Mouse (Mus musculus) liver, postnatal 0 days (tissue): Measurements from ENCODE around the gene Tmem63a. TPM values are rescaled to one million over a fixed set of nuclear protein-coding genes. Genes with fewer than 3 reads are reported as not detected.
A peak's percentile ranks its signal among the peaks of the same experiment; 100 is the strongest.
"Not testable (repeated sequence)": the region's sequence is repeated elsewhere in the genome, so short reads cannot be mapped to it uniquely, and the experiment has no call there.

ENCODE experiments used
- ATAC-seq: fragments of 200-750 bp; cut with Nextera tagmentation; 2 replicates; pipeline ENCODE4 v1.8.0; 2017; ENCODE audit warnings: mild to moderate bottlenecking, moderate library complexity
- DNase-seq: peaks from one replicate; pipeline ENCODE4 v3.0.0-alpha.2; 2016
- H3K27ac ChIP-seq: fragments of 300-500 bp; sonication (generic); 2 replicates; pipeline ENCODE4 v1.5.1; 2014; ENCODE audit warnings: antibody characterized with exemption, moderate library complexity, mild to moderate bottlenecking, low read depth
- H3K27me3 ChIP-seq: fragments of 300-500 bp; sonication (generic); 2 replicates; pipeline ENCODE4 v1.6.1; 2014; ENCODE audit warnings: low read length, control low read depth, mixed read lengths; ENCODE audit not compliant: insufficient read depth
- H3K36me3 ChIP-seq: fragments of 300-500 bp; sonication (generic); replicated peaks from 2 replicates; pipeline ENCODE4 v1.6.1; 2014; ENCODE audit warnings: mild to moderate bottlenecking, control low read depth, low read length, moderate library complexity, mixed read lengths; ENCODE audit not compliant: insufficient read depth
- H3K4me1 ChIP-seq: fragments of 300-500 bp; sonication (generic); 2 replicates; pipeline ENCODE4 v1.6.1; 2014; ENCODE audit warnings: antibody characterized with exemption, mild to moderate bottlenecking, control low read depth; ENCODE audit not compliant: insufficient read depth
- H3K4me2 ChIP-seq: fragments of 300-500 bp; sonication (generic); 2 replicates; pipeline ENCODE4 v1.6.1; 2014; ENCODE audit warnings: low read depth, mild to moderate bottlenecking, low read length, moderate library complexity, mixed read lengths
- H3K4me3 ChIP-seq: fragments of 300-500 bp; sonication (generic); 2 replicates; pipeline ENCODE4 v1.5.1; 2014; ENCODE audit warnings: low read depth, low read length
- H3K9ac ChIP-seq: fragments of 300-500 bp; sonication (generic); replicated peaks from 2 replicates; pipeline ENCODE4 v1.6.1; 2014; ENCODE audit warnings: mild to moderate bottlenecking, moderate library complexity
- H3K9me3 ChIP-seq: fragments of 300-500 bp; sonication (generic); 2 replicates; pipeline ENCODE4 v1.6.1; 2016; ENCODE audit warnings: mild to moderate bottlenecking, control low read depth, low read length, mixed read lengths
- CTCF ChIP-seq: sonication (generic); IDR thresholded peaks from 2 replicates; pipeline ENCODE4 v1.5.1; 2016; ENCODE audit warnings: antibody characterized with exemption, low read depth
- EP300 ChIP-seq: IDR thresholded peaks from 2 replicates; pipeline ENCODE4 v1.6.1; 2016; ENCODE audit warnings: antibody characterized with exemption, low read depth, mild to moderate bottlenecking
- WGBS: fragments of 180-500 bp; shearing (Covaris S2); extraction: QIAGEN DNeasy Blood & Tissue Kit; methylation state at CpG from one replicate; pipeline ENCODE4 v1.1.7; 2014; ENCODE audit not compliant: insufficient replicate concordance; 5-methylcytosine and 5-hydroxymethylcytosine counted together
- polyA plus RNA-seq: library from polyadenylated mRNA; unstranded; fragments of >200 nt; fragmentation: Nextera tagmentation; extraction: Ambion mirVana; gene quantifications from 2 replicates; pipeline ENCODE4 v1.2.1, GENCODE M21; 2015

The Tmem63a gene
- polyA plus RNA-seq, 1 experiment from 2014 or later: 7.4 TPM

DNA sequence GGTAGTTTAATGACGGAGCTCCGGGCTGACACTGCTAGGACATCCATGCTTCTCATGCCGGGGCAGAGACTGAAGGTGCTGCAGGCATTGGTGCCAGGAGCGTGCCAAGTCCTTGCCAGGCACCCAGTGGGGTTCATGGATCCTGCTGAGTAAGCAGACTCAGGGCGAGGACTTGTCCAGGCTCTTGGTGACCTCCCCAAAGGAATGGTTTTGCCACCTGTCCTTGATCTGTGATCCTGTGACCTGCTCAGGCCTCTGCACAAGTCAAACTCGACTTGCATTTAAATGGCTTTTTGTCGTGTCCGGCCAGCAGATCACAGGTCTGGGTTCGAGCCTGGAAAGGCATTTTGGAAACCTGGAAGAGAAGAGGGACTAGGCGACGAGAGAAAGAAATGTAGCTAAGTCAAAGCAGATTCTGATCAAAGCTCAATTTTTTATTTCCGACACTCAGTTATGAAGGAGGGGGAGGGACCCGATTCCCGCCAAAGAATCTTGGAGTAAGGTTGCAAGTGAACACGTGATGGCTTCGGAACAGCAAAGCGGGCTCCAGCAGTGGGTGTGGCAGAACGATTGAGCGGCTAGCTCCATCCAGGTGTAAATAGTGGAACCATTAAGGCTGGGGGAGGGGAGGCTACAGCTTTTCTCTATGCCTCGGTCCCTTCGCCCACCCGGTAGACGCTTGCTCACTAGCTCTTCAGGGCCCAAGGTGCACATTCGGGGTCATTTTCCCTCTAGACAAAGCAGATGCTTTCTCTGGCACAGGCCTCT, 37.5 kb downstream of the Tmem63a start:
- DNase-seq (no peak), ATAC-seq (no peak)
- Histone ChIP-seq H3K9ac (no peak overlapping the region), H3K36me3 (peaks cover 6% of the 10 kb centered on the region; the same call in 1 of the 2 replicates), H3K9me3 (no peaks in the 10 kb centered on the region), H3K4me2 (no peak overlapping the region), H3K27me3 (no peaks in the 10 kb centered on the region), H3K27ac (no peak overlapping the region), H3K4me1 (0 out of 2 replicates have a peak, but pooled peaks cover 3% of the 10 kb centered on the region), H3K4me3 (no peak overlapping the region)
- no peak for TF ChIP-seq EP300
- no peak for TF ChIP-seq CTCF
- WGBS: 78% methylated on average over 24 of the region's 24 CpGs

DNA sequence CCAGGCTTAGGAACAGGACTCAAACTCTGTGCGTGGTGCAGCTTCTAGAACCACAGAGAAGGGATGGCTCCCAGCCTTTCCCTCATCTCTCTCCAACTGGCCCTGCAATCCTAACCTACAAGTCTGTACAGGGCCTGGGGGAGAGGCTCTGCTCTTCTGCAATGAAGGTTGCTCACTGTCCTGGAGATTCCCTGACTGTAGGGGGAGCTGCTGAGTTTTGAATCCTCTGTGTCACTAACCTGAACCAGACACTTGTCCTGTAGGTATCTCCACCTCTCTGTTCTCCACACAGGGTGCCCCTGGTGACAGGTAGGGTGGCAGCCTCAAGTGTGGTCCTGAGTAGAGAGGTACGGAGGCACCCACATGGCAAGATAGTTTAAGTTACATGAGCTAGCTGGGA, 38.3 kb downstream of the Tmem63a start:
- peak; percentile 35; the same call in 1 of the 2 replicates for ATAC-seq
- Histone ChIP-seq H3K4me2 (no peak overlapping the region), H3K36me3 (peaks cover 6% of the 10 kb centered on the region; the same call in 1 of the 2 replicates), H3K4me1 (0 out of 2 replicates have a peak, but pooled peaks cover 3% of the 10 kb centered on the region), H3K9me3 (no peaks in the 10 kb centered on the region), H3K9ac (no peak overlapping the region), H3K27ac (0 out of 2 replicates have a peak overlapping the region, but pooled peaks have one; percentile 69), H3K4me3 (no peak overlapping the region), H3K27me3 (no peaks in the 10 kb centered on the region)
- DNase-seq: peak; percentile 59
- WGBS: 70% methylated on average over 2 of the region's 2 CpGs
- TF ChIP-seq CTCF: peak; percentile 66
- no peak for TF ChIP-seq EP300

DNA sequence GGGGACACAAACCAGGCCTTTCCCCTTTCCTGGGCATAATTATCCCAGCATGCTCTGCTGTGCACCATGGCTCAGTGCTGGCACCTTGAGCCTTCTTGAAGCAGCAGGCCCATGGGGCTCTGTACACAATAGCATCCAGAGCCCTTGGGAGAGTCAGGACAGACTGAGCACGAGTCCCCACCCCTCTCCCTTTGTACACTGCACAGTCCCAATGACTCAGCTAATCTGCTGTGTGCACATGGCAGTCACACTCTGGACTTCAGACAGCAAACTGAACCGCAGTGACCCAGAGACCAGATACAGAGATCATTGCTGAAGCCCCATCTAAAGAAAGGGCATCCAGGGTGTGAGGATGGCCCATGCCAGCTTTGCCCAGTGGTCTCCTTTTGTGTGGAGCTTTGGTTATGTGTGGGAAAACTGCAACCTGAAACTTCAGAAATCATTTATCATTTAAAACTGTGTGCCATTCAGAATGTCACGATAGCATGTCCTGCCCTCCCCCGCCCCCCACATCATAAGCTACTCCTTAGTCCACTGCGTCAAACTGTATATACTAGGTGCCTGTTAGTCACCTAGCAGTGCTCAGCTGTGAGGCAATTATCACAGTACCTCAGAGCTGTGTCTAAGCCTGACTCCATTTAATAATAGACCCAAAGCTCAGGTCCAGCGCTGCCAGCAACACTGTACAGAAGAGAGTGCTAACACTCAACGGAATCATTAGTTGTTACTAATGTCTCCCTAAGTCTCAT, 39.3 kb downstream of the Tmem63a start:
- H3K27ac ChIP-seq: peak overlapping the region; percentile 69; the same call in 1 of the 2 replicates
- H3K4me2 ChIP-seq, H3K9me3 ChIP-seq, H3K4me1 ChIP-seq, H3K27me3 ChIP-seq, H3K4me3 ChIP-seq, DNase-seq, H3K36me3 ChIP-seq, H3K9ac ChIP-seq: not testable (repeated sequence)
- ATAC-seq: peak; percentile 96
- WGBS: 57% methylated on average over 7 of the region's 7 CpGs

DNA sequence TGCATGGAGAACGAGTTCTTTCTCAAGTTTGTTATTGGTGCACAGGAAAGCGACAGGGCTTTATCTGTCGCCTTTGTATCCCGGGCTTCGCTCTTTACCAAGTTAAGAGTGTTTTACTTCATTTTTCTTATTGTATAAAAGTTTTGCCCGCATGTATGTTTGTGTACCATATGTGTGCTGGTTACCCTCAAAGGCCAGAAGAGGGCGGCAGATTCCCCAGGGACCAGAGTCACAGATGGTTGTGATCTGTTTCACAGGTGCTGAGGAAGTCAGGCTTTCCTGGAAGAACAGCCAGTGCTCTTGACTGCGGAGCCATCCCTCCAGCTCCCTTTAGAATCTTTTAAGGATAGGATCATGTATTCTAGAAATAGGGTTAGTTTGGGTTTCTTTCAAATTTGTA, 44.6 kb downstream of the Tmem63a start:
- H3K4me3 ChIP-seq: no peak overlapping the region
- no peaks in the 10 kb centered on the region for H3K36me3 ChIP-seq
- ATAC-seq (no peak), DNase-seq (no peak)
- H3K27ac ChIP-seq: no peak overlapping the region
- H3K4me2 ChIP-seq: no peak overlapping the region
- no peaks in the 10 kb centered on the region for H3K27me3 ChIP-seq
- no peaks in the 10 kb centered on the region for H3K9me3 ChIP-seq
- no peaks in the 10 kb centered on the region for H3K4me1 ChIP-seq
- TF ChIP-seq CTCF: peak; percentile 34; the same call in 1 of the 2 replicates
- TF ChIP-seq EP300: no peak
- no peak overlapping the region for H3K9ac ChIP-seq
- 90% methylated on average over 8 of the region's 8 CpGs for WGBS

DNA sequence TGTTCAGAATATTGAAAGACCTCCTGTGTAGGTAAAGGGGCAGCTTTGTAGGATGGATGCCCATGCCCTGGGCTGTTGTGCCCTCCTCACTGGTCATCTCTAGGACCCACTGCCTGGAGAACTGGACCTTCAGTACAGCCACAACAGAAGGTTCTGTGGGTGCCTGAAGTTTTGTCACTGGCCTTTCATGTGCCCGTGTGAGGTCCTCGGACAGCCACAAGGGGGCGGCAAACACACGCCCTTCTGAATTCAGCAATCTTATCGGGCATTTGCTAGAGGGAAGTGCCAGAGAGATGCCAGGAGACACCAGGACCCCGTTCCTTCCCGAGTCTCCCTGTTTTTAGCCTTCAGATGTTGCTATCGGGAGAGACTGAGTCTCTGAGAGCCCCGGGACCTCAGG, 45.6 kb downstream of the Tmem63a start:
- no peaks in the 10 kb centered on the region for H3K9me3 ChIP-seq
- DNase-seq (peak; percentile 88), ATAC-seq (peak; percentile 52)
- no peak overlapping the region for H3K4me2 ChIP-seq
- no peaks in the 10 kb centered on the region for H3K27me3 ChIP-seq
- H3K9ac ChIP-seq: no peak overlapping the region
- H3K27ac ChIP-seq: no peak overlapping the region
- no peaks in the 10 kb centered on the region for H3K4me1 ChIP-seq
- H3K4me3 ChIP-seq: no peak overlapping the region
- WGBS: 2% methylated on average over 9 of the region's 9 CpGs
- peak; percentile 98 for TF ChIP-seq CTCF
- no peak for TF ChIP-seq EP300
- H3K36me3 ChIP-seq: no peaks in the 10 kb centered on the region

DNA sequence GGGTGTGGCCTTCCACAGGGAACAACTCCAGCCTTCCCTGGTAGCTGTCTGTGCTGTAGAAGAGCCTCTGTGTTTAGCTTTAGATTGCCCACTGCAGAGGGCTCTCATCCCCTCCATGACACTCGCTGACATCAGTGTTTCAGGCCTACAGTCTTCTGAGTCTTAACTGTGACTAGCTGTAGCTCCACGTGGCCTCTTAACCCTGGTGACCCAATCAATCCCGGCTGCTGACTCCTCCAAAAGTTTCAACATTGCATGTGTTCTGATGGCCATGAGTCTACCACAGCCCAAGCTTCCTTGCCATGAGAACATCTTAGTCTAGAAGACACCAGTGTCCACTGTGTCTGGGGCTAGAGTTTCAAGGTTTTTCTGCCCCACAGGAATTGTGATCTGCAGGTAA, 48.5 kb downstream of the Tmem63a start:
- Histone ChIP-seq H3K4me3 (no peak overlapping the region), H3K9ac (no peak overlapping the region), H3K27ac (no peak overlapping the region), H3K9me3 (no peaks in the 10 kb centered on the region), H3K4me2 (no peak overlapping the region), H3K27me3 (no peaks in the 10 kb centered on the region), H3K4me1 (no peaks in the 10 kb centered on the region), H3K36me3 (peaks cover 10% of the 10 kb centered on the region; the same call in 1 of the 2 replicates)
- ATAC-seq: no peak
- TF ChIP-seq EP300: no peak
- no peak for TF ChIP-seq CTCF
- WGBS: 41% methylated on average over 3 of the region's 3 CpGs
- DNase-seq: no peak
